Mouse (Mus musculus) midbrain, embryonic 13.5 days (tissue): ENCODE measurements around the gene Dock3. TPM values are rescaled to one million over a fixed set of nuclear protein-coding genes. Genes with fewer than 3 reads are reported as not detected.

ENCODE experiments used
- ATAC-seq: fragments of 200-750 bp; cut with Nextera tagmentation; 2 replicates; pipeline ENCODE4 v1.8.0; 2017; ENCODE audit warnings: mild to moderate bottlenecking, moderate TSS enrichment, moderate library complexity
- H3K27ac ChIP-seq: fragments of 300-500 bp; sonication (generic); 2 replicates; pipeline ENCODE4 v1.5.1; 2015; ENCODE audit warnings: inconsistent platforms, mild to moderate bottlenecking, moderate library complexity
- H3K27me3 ChIP-seq: fragments of 300-500 bp; sonication (generic); 2 replicates; pipeline ENCODE4 v1.6.1; 2015; ENCODE audit warnings: mild to moderate bottlenecking, inconsistent platforms
- H3K36me3 ChIP-seq: fragments of 300-500 bp; sonication (generic); 2 replicates; pipeline ENCODE4 v1.6.1; 2015; ENCODE audit warnings: mild to moderate bottlenecking, inconsistent platforms
- H3K4me1 ChIP-seq: fragments of 300-500 bp; sonication (generic); replicated peaks from 2 replicates; pipeline ENCODE4 v1.6.1; 2015; ENCODE audit warnings: inconsistent platforms
- H3K4me2 ChIP-seq: fragments of 300-500 bp; sonication (generic); replicated peaks from 2 replicates; pipeline ENCODE4 v1.6.1; 2015; ENCODE audit warnings: moderate library complexity, mild to moderate bottlenecking, inconsistent platforms
- H3K4me3 ChIP-seq: fragments of 300-500 bp; sonication (generic); replicated peaks from 2 replicates; pipeline ENCODE4 v1.5.1; 2015; ENCODE audit warnings: mild to moderate bottlenecking, inconsistent platforms
- H3K9ac ChIP-seq: fragments of 300-500 bp; sonication (generic); replicated peaks from 2 replicates; pipeline ENCODE4 v1.6.1; 2015; ENCODE audit warnings: mild to moderate bottlenecking, inconsistent platforms
- H3K9me3 ChIP-seq: fragments of 300-500 bp; sonication (generic); 2 replicates; pipeline ENCODE4 v1.6.1; 2016; ENCODE audit warnings: mild to moderate bottlenecking, inconsistent platforms
- WGBS: fragments of 180-500 bp; shearing (Covaris S2); methylation state at CpG from one replicate; pipeline ENCODE4 v1.1.7; 2015; 5-methylcytosine and 5-hydroxymethylcytosine counted together
- polyA plus RNA-seq: library from polyadenylated mRNA; unstranded; fragments of >200 nt; fragmentation: Nextera tagmentation; extraction: Ambion mirVana; gene quantifications from 2 replicates; pipeline ENCODE4 v1.2.1, GENCODE M21; 2015

Dock3 gene
- polyA plus RNA-seq, 1 experiment from 2014 or later: 20.2 TPM

GRCm38 (mm10) chr9:106970742-106971141 is 261.0 kb downstream of the Dock3 start:
- Histone ChIP-seq H3K9me3 (no peaks in the 10 kb centered on the region), H3K9ac (no peak overlapping the region), H3K4me2 (no peak overlapping the region), H3K4me3 (no peak overlapping the region), H3K27me3 (no peaks in the 10 kb centered on the region), H3K36me3 (peaks cover 26% of the 10 kb centered on the region), H3K27ac (no peak overlapping the region), H3K4me1 (no peaks in the 10 kb centered on the region)
- ATAC-seq: no peak
- WGBS: 68% methylated on average over 3 of the region's 3 CpGs

GRCm38 (mm10) chr9:106958452-106958851 is 273.3 kb downstream of the Dock3 start:
- no peaks in the 10 kb centered on the region for H3K27me3 ChIP-seq
- H3K36me3 ChIP-seq: peaks cover 24% of the 10 kb centered on the region
- H3K9me3 ChIP-seq: no peaks in the 10 kb centered on the region
- no peak overlapping the region for H3K4me2 ChIP-seq
- no peaks in the 10 kb centered on the region for H3K4me1 ChIP-seq
- H3K9ac ChIP-seq: no peak overlapping the region
- ATAC-seq: no peak
- no peak overlapping the region for H3K4me3 ChIP-seq
- no peak overlapping the region for H3K27ac ChIP-seq
- 91% methylated on average over 1 of the region's 1 CpGs for WGBS

GRCm38 (mm10) chr9:106955486-106955885 is 276.2 kb downstream of the Dock3 start:
- Histone ChIP-seq H3K4me3 (no peak overlapping the region), H3K27ac (no peak overlapping the region), H3K27me3 (no peaks in the 10 kb centered on the region), H3K4me2 (no peak overlapping the region), H3K9me3 (no peaks in the 10 kb centered on the region), H3K9ac (no peak overlapping the region), H3K36me3 (peaks cover 36% of the 10 kb centered on the region), H3K4me1 (no peaks in the 10 kb centered on the region)
- ATAC-seq: no peak

- Histone ChIP-seq H3K4me3 (no peak overlapping the region), H3K4me2 (no peak overlapping the region), H3K36me3 (peaks cover 44% of the 10 kb centered on the region), H3K27me3 (no peaks in the 10 kb centered on the region), H3K9ac (no peak overlapping the region), H3K27ac (no peak overlapping the region), H3K9me3 (no peaks in the 10 kb centered on the region), H3K4me1 (no peaks in the 10 kb centered on the region)
- no peak for ATAC-seq
- 95% methylated on average over 1 of the region's 1 CpGs for WGBS
Measured at GRCm38 (mm10) chr9:106934998-106935397, 296.7 kb downstream of the Dock3 start.

GRCm38 (mm10) chr9:106914878-106915277 is 316.8 kb downstream of the Dock3 start:
- Histone ChIP-seq H3K9ac (no peak overlapping the region), H3K36me3 (peaks cover 15% of the 10 kb centered on the region), H3K4me1 (no peaks in the 10 kb centered on the region), H3K4me3 (no peak overlapping the region), H3K27me3 (no peaks in the 10 kb centered on the region), H3K27ac (no peak overlapping the region), H3K4me2 (no peak overlapping the region), H3K9me3 (no peaks in the 10 kb centered on the region)
- no peak for ATAC-seq
- WGBS: 91% methylated on average over 6 of the region's 6 CpGs

- Histone ChIP-seq H3K36me3 (peaks cover 21% of the 10 kb centered on the region), H3K9me3 (no peaks in the 10 kb centered on the region), H3K27me3 (no peaks in the 10 kb centered on the region), H3K4me2 (no peak overlapping the region), H3K4me1 (no peaks in the 10 kb centered on the region), H3K9ac (no peak overlapping the region), H3K27ac (no peak overlapping the region), H3K4me3 (no peak overlapping the region)
- ATAC-seq: no peak
- WGBS: 25% methylated on average over 1 of the region's 1 CpGs
Measured at GRCm38 (mm10) chr9:106913759-106914158, 317.9 kb downstream of the Dock3 start.

- H3K27ac ChIP-seq: no peak overlapping the region
- no peaks in the 10 kb centered on the region for H3K9me3 ChIP-seq
- H3K9ac ChIP-seq: no peak overlapping the region
- no peaks in the 10 kb centered on the region for H3K4me1 ChIP-seq
- no peak overlapping the region for H3K4me3 ChIP-seq
- peaks cover 35% of the 10 kb centered on the region for H3K36me3 ChIP-seq
- H3K27me3 ChIP-seq: no peaks in the 10 kb centered on the region
- no peak overlapping the region for H3K4me2 ChIP-seq
- ATAC-seq: no peak
- WGBS: 89% methylated on average over 1 of the region's 1 CpGs
Measured at GRCm38 (mm10) chr9:106911624-106912023, 320.1 kb downstream of the Dock3 start.

- no peaks in the 10 kb centered on the region for H3K9me3 ChIP-seq
- no peak overlapping the region for H3K4me2 ChIP-seq
- H3K4me1 ChIP-seq: no peaks in the 10 kb centered on the region
- H3K9ac ChIP-seq: no peak overlapping the region
- no peak overlapping the region for H3K4me3 ChIP-seq
- H3K36me3 ChIP-seq: peaks cover 38% of the 10 kb centered on the region
- no peak overlapping the region for H3K27ac ChIP-seq
- no peaks in the 10 kb centered on the region for H3K27me3 ChIP-seq
- ATAC-seq: no peak
- 60% methylated on average over 5 of the region's 5 CpGs for WGBS
Measured at GRCm38 (mm10) chr9:106908715-106909114, 323.0 kb downstream of the Dock3 start.

- ATAC-seq: no peak
- WGBS: 80% methylated on average over 3 of the region's 3 CpGs
- Histone ChIP-seq H3K4me3 (no peak overlapping the region), H3K27ac (no peak overlapping the region), H3K4me1 (no peaks in the 10 kb centered on the region), H3K27me3 (no peaks in the 10 kb centered on the region), H3K4me2 (no peak overlapping the region), H3K9ac (no peak overlapping the region), H3K9me3 (no peaks in the 10 kb centered on the region), H3K36me3 (peaks cover 38% of the 10 kb centered on the region)
Measured at GRCm38 (mm10) chr9:106908174-106908573, 323.5 kb downstream of the Dock3 start.

- Histone ChIP-seq H3K27me3 (no peaks in the 10 kb centered on the region), H3K36me3 (peaks cover 38% of the 10 kb centered on the region), H3K9me3 (no peaks in the 10 kb centered on the region), H3K27ac (no peak overlapping the region), H3K4me3 (no peak overlapping the region), H3K9ac (no peak overlapping the region), H3K4me1 (no peaks in the 10 kb centered on the region), H3K4me2 (no peak overlapping the region)
- WGBS: 90% methylated on average over 8 of the region's 8 CpGs
- no peak for ATAC-seq
Measured at GRCm38 (mm10) chr9:106906597-106906996, 325.1 kb downstream of the Dock3 start.

- Histone ChIP-seq H3K9ac (no peak overlapping the region), H3K4me2 (no peak overlapping the region), H3K4me1 (no peaks in the 10 kb centered on the region), H3K27ac (no peak overlapping the region), H3K27me3 (no peaks in the 10 kb centered on the region), H3K9me3 (no peaks in the 10 kb centered on the region), H3K4me3 (no peak overlapping the region), H3K36me3 (peaks cover 50% of the 10 kb centered on the region)
- ATAC-seq: peak; percentile 55; the same call in 1 of the 2 replicates
- 20% methylated on average over 1 of the region's 1 CpGs for WGBS
Measured at GRCm38 (mm10) chr9:106903791-106904134, 327.9 kb downstream of the Dock3 start.

GRCm38 (mm10) chr9:106903099-106903790 is 328.5 kb downstream of the Dock3 start:
- Histone ChIP-seq H3K27me3 (no peaks in the 10 kb centered on the region), H3K27ac (no peak overlapping the region), H3K9ac (no peak overlapping the region), H3K36me3 (peaks cover 54% of the 10 kb centered on the region), H3K9me3 (no peaks in the 10 kb centered on the region), H3K4me1 (no peaks in the 10 kb centered on the region), H3K4me2 (no peak overlapping the region), H3K4me3 (no peak overlapping the region)
- WGBS: 74% methylated on average over 4 of the region's 4 CpGs
- ATAC-seq: no peak

GRCm38 (mm10) chr9:106901596-106901995 is 330.1 kb downstream of the Dock3 start:
- Histone ChIP-seq H3K27me3 (no peaks in the 10 kb centered on the region), H3K4me2 (no peak overlapping the region), H3K4me1 (no peaks in the 10 kb centered on the region), H3K27ac (no peak overlapping the region), H3K4me3 (no peak overlapping the region), H3K9ac (no peak overlapping the region), H3K36me3 (peaks cover 52% of the 10 kb centered on the region), H3K9me3 (no peaks in the 10 kb centered on the region)
- no peak for ATAC-seq
- 95% methylated on average over 7 of the region's 7 CpGs for WGBS
